Mouse (Mus musculus) left cerebral cortex, adult 18-20 months (tissue): Measurements from ENCODE around the gene Lap3. TPM values are rescaled to one million over a fixed set of nuclear protein-coding genes. Genes with fewer than 3 reads are reported as not detected.

Experiments used
- DNase-seq, 2 experiments: peaks; one replicate each; pipeline ENCODE4 v3.0.0; 2021 to 2022; ENCODE audit warnings: low spot score in 2 of 2, mixed read lengths in 1 of 2
- long read RNA-seq, 2 experiments: library from polyadenylated mRNA; stranded (forward); transcript quantifications; one replicate each; pipeline ENCODE4 v2.0.0; 2021
- total RNA-seq, 2 experiments: library from RNA; stranded (reverse); gene quantifications; 2 replicates each; pipeline ENCODE4 v1.2.3; 2021

The Lap3 gene
- 10 to 100 TPM; 49.3 to 60.6 TPM for total RNA-seq
- long read RNA-seq, experiment 1, transcript Lap3-201 (13 exons, 2,267 nt), result major isoform, 37 of 42 reads
- long read RNA-seq, experiment 1, partial matches to known transcripts, result 4 of 42 reads
- long read RNA-seq, experiment 1, other reads (novel, unspliced or antisense), result 1 of 42 reads
- long read RNA-seq, experiment 2, transcript Lap3-201 (13 exons, 2,267 nt), result major isoform, 32 of 41 reads
- long read RNA-seq, experiment 2, partial matches to known transcripts, result 6 of 41 reads
- long read RNA-seq, experiment 2, other reads (novel, unspliced or antisense), result 3 of 41 reads

- DNase-seq, result peak; percentile 96
These were observed at the start of gene Lap3 for GRCm38 (mm10) chr5:45493191-45494092. Gene Lap3 (plus strand): TSS chr5:45493374.

GRCm38 (mm10) chr5:45444130-45444832 is 48.9 kb upstream of the Lap3 start:
- DNase-seq, result no peak

GRCm38 (mm10) chr5:45448676-45449075 is 44.5 kb upstream of the Lap3 start:
- no peak for DNase-seq

DNA sequence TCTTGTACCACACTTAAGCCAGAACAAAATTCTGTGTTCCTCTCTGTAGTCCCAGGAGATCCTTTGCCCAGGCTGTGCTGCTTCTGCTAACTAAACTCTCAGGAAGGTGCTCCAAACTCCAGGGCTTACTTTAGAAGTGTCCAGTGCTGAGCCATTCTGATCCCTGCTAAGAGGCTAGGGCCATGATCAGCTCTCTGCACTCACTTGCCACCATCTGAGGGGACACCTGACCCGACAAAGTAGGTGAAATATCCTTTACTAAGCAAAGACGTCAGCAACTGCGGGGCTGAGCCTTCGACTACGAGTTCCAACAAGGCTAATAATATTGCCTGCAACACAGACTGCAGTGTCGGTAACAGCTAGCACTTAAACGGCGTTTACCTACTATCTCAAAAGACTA is 44.0 kb upstream of the Lap3 start:
- no peak for DNase-seq

GRCm38 (mm10) chr5:45449831-45450716 is 43.1 kb upstream of the Lap3 start, which contains the start of gene Qdpr:
Gene Qdpr (minus strand): TSS chr5:45450236.
- peak; percentile 91 to 93 for DNase-seq

- no peak for DNase-seq
These were observed 39.7 kb upstream of the Lap3 start, which contains the start of gene Clrn2 for GRCm38 (mm10) chr5:45453451-45453850. Gene Clrn2 (plus strand): TSS chr5:45453751.

DNA sequence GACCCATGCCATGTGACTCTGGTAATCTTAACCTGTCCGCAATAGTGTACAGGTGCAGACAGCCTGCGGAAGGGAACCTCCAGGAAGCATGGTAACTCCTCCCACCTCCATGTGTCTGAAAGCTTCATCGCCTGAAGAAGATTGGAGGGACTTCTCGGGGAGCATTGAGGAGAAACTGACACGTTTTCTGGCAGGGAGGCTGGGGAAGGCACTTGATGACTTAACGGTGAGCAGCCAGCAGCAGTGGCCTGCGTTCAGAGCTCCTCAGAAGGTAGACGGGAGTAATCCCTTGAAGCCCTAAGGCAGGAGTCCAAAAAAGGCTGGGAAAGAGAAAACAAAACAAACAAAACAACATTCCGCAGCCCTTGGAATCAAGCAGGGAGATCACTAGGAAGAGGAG is 38.7 kb upstream of the Lap3 start:
- no peak for DNase-seq

DNA sequence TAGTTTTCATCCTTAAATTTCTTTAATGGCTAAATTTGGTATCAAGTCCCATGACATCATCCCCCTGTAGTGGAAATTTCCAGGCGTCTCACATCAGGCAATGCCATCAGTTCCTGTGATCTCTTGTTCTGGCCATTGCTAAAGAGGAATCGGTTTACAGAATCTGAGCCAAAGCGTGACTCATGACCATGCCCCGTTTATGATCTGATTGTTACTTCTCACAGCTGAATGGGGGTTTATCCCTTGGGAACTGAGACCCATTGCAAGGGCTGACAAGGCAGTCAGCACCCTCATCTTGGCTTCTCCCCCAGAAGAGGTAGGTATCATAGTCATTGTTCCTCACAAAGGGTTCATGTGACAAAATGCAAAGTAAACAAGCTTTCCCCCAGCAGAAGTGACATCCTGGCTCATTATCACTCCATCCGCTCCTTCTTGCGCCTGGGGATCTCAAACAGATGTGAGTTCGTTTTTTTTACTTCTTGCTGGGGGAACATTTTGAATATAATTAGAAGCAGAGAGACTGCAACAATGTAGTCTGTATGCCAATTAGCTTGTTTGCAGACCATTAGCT is 20.2 kb upstream of the Lap3 start:
- DNase-seq, result no peak

DNA sequence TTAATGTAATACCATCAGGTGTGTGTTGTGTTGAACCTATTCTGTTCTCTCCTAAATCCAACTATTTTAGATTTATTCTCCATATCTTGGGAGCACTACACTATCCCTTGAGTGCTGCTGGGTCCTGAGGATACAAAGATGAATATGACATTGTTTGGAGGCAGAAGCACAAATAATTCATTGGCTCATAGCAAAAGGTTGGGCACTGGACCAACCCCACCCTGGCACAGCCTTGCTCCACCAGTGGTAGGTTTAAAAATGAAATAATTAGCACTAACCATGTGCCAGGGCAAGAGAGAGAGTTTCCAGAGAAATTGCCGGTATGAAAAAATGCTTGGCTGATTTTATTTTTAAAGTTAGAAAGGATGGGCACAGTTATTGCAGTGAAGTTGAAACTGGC is 19.7 kb upstream of the Lap3 start:
- DNase-seq, result no peak

GRCm38 (mm10) chr5:45474215-45474614 is 19.0 kb upstream of the Lap3 start:
- peak in 1 of 2 experiments; percentile 67 for DNase-seq

- no peak for DNase-seq
These were observed 18.4 kb upstream of the Lap3 start for GRCm38 (mm10) chr5:45474758-45475157.

DNA sequence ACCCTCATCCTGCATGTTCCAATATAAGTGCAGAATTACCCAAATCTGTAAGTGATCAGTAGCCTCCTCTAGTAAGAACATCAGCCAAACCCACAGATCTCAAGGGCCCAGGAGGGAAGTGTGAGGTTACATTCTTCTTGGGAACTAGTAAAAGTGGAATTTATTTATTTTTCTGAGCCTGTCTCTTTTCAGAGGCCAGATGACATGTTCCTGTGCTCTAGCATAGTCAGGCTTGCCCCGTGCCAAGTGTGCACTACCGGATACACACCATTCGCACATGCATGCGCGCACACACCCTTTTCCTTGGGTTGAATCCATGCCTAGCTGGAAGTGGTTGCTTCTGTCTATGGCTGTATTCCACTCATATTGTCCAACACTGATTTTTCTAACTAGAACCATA is 17.4 kb upstream of the Lap3 start:
- no peak for DNase-seq

GRCm38 (mm10) chr5:45476288-45476687 is 16.9 kb upstream of the Lap3 start:
- DNase-seq, result peak; percentile 37 to 45

DNA sequence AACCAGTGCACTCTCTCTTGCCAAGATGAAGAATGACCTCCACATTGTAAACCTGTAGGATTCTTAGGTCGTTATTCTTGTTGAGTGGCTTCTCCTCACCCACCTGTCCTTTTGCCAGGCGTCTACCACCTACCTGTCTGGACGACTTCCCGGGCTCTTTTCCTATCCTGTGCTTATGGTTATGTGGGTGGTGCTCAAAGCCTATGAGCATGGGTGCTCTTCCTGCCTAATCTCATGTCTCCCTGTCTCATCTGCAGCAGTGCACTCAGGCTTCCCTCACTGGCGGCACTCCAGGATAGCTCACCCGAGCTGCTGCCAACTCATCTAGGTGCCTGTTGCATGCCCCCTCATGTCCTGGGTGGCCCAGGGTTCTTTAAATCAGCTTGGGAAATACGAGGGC is 15.6 kb upstream of the Lap3 start:
- peak in 1 of 2 experiments; percentile 7 for DNase-seq

GRCm38 (mm10) chr5:45480066-45480465 is 13.1 kb upstream of the Lap3 start:
- no peak for DNase-seq

DNA sequence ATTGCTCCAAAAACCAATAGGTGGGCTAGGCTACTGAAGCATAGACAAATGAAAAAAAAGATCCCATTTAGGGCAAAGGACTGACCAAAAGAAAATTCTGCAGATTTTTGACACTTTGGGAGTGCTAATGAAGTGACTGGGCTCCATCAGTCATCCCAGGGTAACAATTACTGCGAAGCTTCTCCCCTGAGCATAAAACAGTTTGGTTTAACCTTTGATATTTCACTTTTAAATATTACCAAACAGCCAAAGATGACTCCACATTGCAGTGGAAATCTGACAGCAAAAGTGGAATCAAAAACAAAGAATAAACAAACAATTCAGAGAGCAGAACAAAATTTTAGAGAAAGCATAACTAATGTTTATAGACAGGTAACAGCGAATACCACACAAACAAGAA is 12.0 kb upstream of the Lap3 start:
- DNase-seq, result no peak

GRCm38 (mm10) chr5:45482607-45483006 is 10.6 kb upstream of the Lap3 start:
- no peak for DNase-seq

DNA sequence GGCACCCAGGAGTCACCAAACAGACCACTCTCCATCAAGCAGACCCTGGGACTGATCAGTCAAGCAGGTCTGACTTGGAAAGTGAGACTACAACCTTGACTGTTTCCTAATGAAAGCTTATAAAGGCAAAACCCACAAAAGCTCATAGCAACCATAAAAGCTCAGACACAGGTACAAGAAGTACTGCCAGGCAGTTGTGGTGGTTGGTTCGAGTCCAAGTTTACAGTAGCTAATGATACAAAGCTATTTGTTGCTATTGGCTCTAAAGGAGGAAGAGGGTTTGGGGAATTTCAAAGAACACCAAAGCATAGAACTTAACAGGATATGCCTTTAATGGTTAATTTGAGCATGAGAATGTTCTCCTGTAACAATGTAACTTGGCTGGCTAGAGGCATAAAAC is 9.5 kb upstream of the Lap3 start:
- DNase-seq, result no peak

DNA sequence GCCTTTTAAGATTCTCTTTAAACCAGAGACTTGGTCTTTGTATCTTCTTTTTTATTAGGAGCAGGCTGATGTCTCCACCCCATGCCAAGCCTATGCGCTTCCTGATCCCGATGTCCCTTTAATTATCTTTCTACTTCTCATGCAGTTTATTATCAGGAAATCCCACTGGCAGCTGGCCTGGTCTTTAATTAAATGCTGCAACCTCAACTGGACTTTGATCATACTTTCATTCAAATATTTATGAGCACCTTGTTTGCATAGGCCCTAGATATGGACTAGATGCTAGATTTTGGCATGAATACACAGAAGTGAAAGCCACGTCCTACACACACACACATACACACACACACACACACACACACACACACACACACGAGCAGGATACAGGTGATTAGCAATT is 1.4 kb upstream of the Lap3 start:
- no peak for DNase-seq

GRCm38 (mm10) chr5:45494093-45494755 is 1.1 kb downstream of the Lap3 start:
- no peak for DNase-seq
